Mouse (Mus musculus): ENCODE results near the gene Bmp4. TPM values are rescaled to one million over a fixed set of nuclear protein-coding genes. Genes with fewer than 3 reads are reported as not detected.

The Bmp4 gene
- total RNA-seq (2021) = 10 to 100 TPM in 1 of 2 experiments, 1 to 10 TPM in 1; 7.6 to 14.4 TPM
- polyA plus RNA-seq (2012; rRNA removed) = 35.6 and 36.5 TPM in 2 replicates
- long read RNA-seq, partial matches to known transcripts = 1 of 3 reads
- long read RNA-seq, other reads (novel, unspliced or antisense) = 0 of 3 reads

DNA sequence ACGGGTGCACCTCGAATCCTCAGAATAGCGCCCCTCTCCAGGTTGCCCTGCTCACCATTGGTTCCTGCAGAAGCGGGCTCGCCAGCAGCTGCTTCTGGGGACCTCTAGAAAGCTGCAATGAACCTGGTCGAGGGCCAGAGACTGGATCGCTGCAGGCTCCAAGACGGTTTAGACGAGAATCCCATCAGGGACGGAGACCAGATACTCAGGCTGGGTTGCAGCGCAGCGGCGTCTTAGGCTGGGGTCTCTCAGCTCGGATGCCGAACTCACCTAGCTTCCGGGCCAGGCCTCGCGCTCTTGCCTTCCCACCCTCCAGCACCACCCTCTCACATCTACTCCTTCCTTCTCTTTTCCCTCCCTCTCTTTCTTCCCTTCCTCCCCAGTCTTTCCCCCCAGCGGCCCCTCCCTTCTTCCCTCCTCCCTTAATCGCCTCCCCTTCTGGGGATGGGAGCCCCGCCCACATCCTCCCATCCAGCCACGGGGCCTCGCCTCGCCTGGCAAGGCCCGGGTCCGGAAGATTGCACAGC is at the start of gene Bmp4:
Gene Bmp4, minus strand, starts transcription at position 421 of the 527 bp plus-strand sequence.
- peak within 1 kb of the TSS; percentile 33; the same call in 1 of the 2 replicates for H3K27ac ChIP-seq
- DNase-seq = peak; percentile 75 to 76
- TF ChIP-seq POLR2A (IDR thresholded peaks at IDR 0.05; ENCODE audit: insufficient read depth, low read depth, low read length) (peak; percentile 73), EP300 (IDR thresholded peaks at IDR 0.05; ENCODE audit: insufficient read depth, low read depth, low read length) (no peak)
- 7% methylated on average over 26 of the region's 26 CpGs for WGBS
- H3K9ac ChIP-seq (ENCODE audit: low read depth, low read length) = peak within 1 kb of the TSS; percentile 42; the same call in 1 of the 2 replicates
- H3K79me2 ChIP-seq (replicated peaks; ENCODE audit: control insufficient read depth, insufficient read depth, low read length) = no peaks in the 10 kb centered on the region
- intact Hi-C loops (cut with DNase I) = loop anchor here (5.0 to 10.0 kb wide), 3 partner anchors 174 to 516 kb away; no protein-coding TSS in a partner anchor
- no peaks in the 10 kb centered on the region for H3K4me1 ChIP-seq (ENCODE audit: control insufficient read depth, insufficient read depth, low read length)
- H3K36me3 ChIP-seq (ENCODE audit: control insufficient read depth, insufficient read depth, low read length) = no peaks in the 10 kb centered on the region
- peaks cover 6% of the 10 kb centered on the region for H3K27me3 ChIP-seq (ENCODE audit: control insufficient read depth, insufficient read depth, low read length)
- H3K4me3 ChIP-seq = peak within 1 kb of the TSS; percentile 49

DNA sequence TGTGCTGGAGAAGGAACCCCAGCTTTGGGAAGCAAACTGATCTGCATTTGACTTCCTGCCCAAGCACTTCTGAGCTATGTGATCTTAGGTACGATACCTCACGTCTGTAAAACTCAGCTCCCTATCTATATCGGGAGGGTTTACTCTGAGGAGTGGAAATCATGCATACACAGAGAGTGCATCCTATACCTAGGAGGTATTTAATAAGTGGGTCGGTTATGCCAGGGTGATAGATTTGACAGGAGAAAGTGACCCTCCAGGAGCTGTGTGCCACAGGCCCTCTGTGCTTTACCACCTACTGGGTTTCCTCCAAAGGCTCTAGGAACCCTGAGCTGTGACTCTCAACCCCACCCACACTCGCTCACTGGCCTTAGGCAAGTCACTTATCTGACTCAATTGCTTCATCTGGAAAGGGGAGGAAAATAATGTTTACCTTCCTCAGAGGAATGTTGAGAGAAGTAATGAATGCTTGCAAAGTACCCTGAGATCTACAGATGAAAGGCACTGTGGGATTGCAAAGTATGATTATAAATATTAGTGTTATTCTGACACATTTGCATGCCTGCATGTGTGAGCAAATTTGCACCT is 49.1 kb upstream of the Bmp4 start:
- Histone ChIP-seq H3K4me3 (no peak overlapping the region), H3K27me3 (ENCODE audit: control insufficient read depth, insufficient read depth, low read length) (no peaks in the 10 kb centered on the region), H3K27ac (no peak overlapping the region), H3K4me1 (ENCODE audit: control insufficient read depth, insufficient read depth, low read length) (no peaks in the 10 kb centered on the region), H3K9ac (ENCODE audit: low read depth, low read length) (no peak overlapping the region), H3K36me3 (ENCODE audit: control insufficient read depth, insufficient read depth, low read length) (no peaks in the 10 kb centered on the region), H3K79me2 (replicated peaks; ENCODE audit: control insufficient read depth, insufficient read depth, low read length) (no peaks in the 10 kb centered on the region)
- TF ChIP-seq POLR2A (IDR thresholded peaks at IDR 0.05; ENCODE audit: insufficient read depth, low read depth, low read length) (no peak), EP300 (IDR thresholded peaks at IDR 0.05; ENCODE audit: insufficient read depth, low read depth, low read length) (no peak)
- intact Hi-C loops (cut with DNase I) = no loop called here
- WGBS = 87% methylated on average over 5 of the region's 5 CpGs
- no peak for DNase-seq

- no peak overlapping the region for H3K27ac ChIP-seq
Measured at GRCm38 (mm10) chr14:46436471-46437090, 46.1 kb upstream of the Bmp4 start.

DNA sequence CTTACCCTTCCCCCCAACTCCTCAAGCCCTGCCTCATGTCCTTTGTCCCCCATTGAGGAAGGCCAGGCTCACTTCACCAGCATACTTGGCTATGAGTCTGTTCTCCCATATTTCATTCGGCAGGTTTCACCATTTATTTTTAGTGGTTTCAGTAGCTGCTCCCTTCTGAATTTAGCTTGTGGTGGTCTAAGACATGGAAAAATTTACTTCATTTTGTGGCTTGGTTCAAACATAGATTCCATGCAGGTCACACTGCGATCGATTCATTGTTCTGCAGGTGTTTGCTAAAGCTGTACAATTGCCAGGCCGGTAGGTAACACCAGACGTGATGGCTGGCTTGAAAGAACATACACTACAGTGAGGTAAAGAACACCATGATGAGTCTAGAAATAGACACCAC is 39.8 kb upstream of the Bmp4 start:
- H3K9ac ChIP-seq (ENCODE audit: low read depth, low read length) = no peak overlapping the region
- H3K36me3 ChIP-seq (ENCODE audit: control insufficient read depth, insufficient read depth, low read length) = no peaks in the 10 kb centered on the region
- no peak for TF ChIP-seq EP300 (IDR thresholded peaks at IDR 0.05; ENCODE audit: insufficient read depth, low read depth, low read length)
- TF ChIP-seq CTCF (IDR thresholded peaks at IDR 0.05) = no peak
- no peak for TF ChIP-seq POLR2A (IDR thresholded peaks at IDR 0.05; ENCODE audit: insufficient read depth, low read depth, low read length)
- no peaks in the 10 kb centered on the region for H3K4me1 ChIP-seq (ENCODE audit: control insufficient read depth, insufficient read depth, low read length)
- no peak overlapping the region for H3K27ac ChIP-seq
- DNase-seq = no peak
- H3K4me3 ChIP-seq = no peak overlapping the region
- intact Hi-C loops (cut with DNase I) = no loop called here
- WGBS = 91% methylated on average over 5 of the region's 5 CpGs
- no peaks in the 10 kb centered on the region for H3K79me2 ChIP-seq (replicated peaks; ENCODE audit: control insufficient read depth, insufficient read depth, low read length)
- H3K27me3 ChIP-seq (ENCODE audit: control insufficient read depth, insufficient read depth, low read length) = no peaks in the 10 kb centered on the region

More at GRCm38 (mm10) chr14:46436471-46437090, 46.1 kb upstream of the Bmp4 start:
- intact Hi-C loops (cut with DNase I) = no loop called here
- Histone ChIP-seq H3K79me2 (replicated peaks; ENCODE audit: control insufficient read depth, insufficient read depth, low read length) (no peaks in the 10 kb centered on the region), H3K9ac (ENCODE audit: low read depth, low read length) (no peak overlapping the region), H3K4me3 (no peak overlapping the region), H3K4me1 (ENCODE audit: control insufficient read depth, insufficient read depth, low read length) (no peaks in the 10 kb centered on the region), H3K36me3 (ENCODE audit: control insufficient read depth, insufficient read depth, low read length) (no peaks in the 10 kb centered on the region), H3K27me3 (ENCODE audit: control insufficient read depth, insufficient read depth, low read length) (no peaks in the 10 kb centered on the region)
- WGBS = 40% methylated on average over 9 of the region's 9 CpGs
- no peak for DNase-seq
- no peak for TF ChIP-seq POLR2A (IDR thresholded peaks at IDR 0.05; ENCODE audit: insufficient read depth, low read depth, low read length)
- TF ChIP-seq EP300 (IDR thresholded peaks at IDR 0.05; ENCODE audit: insufficient read depth, low read depth, low read length) = no peak
- TF ChIP-seq CTCF (IDR thresholded peaks at IDR 0.05) = no peak

DNA sequence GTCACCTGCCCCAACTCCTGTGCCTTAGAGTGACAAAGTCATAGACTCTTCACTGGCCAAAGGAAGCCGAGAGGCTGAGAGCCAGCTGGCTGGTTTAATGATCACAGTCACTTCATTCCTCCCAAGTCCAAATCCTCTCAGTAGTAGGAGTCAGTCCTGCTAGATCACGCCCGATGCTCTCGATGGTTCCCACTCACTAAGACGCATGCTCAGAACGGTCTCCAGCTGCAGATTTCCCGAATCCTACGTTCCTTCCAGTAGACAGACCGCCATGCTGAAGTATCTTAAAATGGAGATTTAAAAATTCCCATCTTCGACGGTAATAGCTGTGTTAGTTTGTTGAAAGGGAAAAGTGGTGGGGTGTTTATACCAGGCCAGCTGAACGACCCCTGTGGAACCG is 36.8 kb upstream of the Bmp4 start:
- Histone ChIP-seq H3K27ac (no peak overlapping the region), H3K79me2 (replicated peaks; ENCODE audit: control insufficient read depth, insufficient read depth, low read length) (no peaks in the 10 kb centered on the region), H3K4me1 (ENCODE audit: control insufficient read depth, insufficient read depth, low read length) (no peaks in the 10 kb centered on the region), H3K27me3 (ENCODE audit: control insufficient read depth, insufficient read depth, low read length) (no peaks in the 10 kb centered on the region), H3K36me3 (ENCODE audit: control insufficient read depth, insufficient read depth, low read length) (no peaks in the 10 kb centered on the region), H3K9ac (ENCODE audit: low read depth, low read length) (no peak overlapping the region), H3K4me3 (no peak overlapping the region)
- DNase-seq = no peak
- intact Hi-C loops (cut with DNase I) = no loop called here
- 92% methylated on average over 13 of the region's 13 CpGs for WGBS
- TF ChIP-seq CTCF (IDR thresholded peaks at IDR 0.05) (no peak), POLR2A (IDR thresholded peaks at IDR 0.05; ENCODE audit: insufficient read depth, low read depth, low read length) (no peak)

DNA sequence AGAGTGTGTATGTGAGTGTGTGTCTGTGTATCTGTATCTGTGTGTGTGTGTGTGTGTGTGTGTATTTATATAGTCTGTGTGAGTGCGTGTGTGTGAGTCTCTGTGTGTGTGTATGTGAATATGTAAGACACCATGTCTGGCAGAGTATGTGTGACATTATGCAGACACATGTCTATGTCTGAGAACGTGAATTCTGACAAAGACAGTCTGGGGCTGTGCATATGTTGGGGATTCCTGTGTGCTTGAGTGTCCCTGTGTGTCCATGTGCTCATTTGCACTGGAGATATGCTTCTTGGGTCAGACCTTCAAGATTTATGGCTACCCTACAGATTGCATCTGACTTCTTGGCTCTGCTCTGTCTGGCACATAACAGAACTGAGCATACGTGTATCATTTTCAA is 31.4 kb upstream of the Bmp4 start:
- intact Hi-C loops (cut with DNase I) = no loop called here
- 83% methylated on average over 3 of the region's 3 CpGs for WGBS
- no peaks in the 10 kb centered on the region for H3K36me3 ChIP-seq (ENCODE audit: control insufficient read depth, insufficient read depth, low read length)

More for the DNA sequence above, 31.4 kb upstream of the Bmp4 start:
- Histone ChIP-seq H3K27me3 (ENCODE audit: control insufficient read depth, insufficient read depth, low read length) (no peaks in the 10 kb centered on the region), H3K27ac (no peak overlapping the region), H3K4me1 (ENCODE audit: control insufficient read depth, insufficient read depth, low read length) (no peaks in the 10 kb centered on the region), H3K9ac (ENCODE audit: low read depth, low read length) (no peak overlapping the region), H3K79me2 (replicated peaks; ENCODE audit: control insufficient read depth, insufficient read depth, low read length) (no peaks in the 10 kb centered on the region), H3K4me3 (no peak overlapping the region)
- DNase-seq = no peak
- no peak for TF ChIP-seq CTCF (IDR thresholded peaks at IDR 0.05)
- TF ChIP-seq POLR2A (IDR thresholded peaks at IDR 0.05; ENCODE audit: insufficient read depth, low read depth, low read length) = no peak
- TF ChIP-seq EP300 (IDR thresholded peaks at IDR 0.05; ENCODE audit: insufficient read depth, low read depth, low read length) = no peak
